ENCODE assay signal across 8 mouse cellular contexts in the genomic region with DNA sequence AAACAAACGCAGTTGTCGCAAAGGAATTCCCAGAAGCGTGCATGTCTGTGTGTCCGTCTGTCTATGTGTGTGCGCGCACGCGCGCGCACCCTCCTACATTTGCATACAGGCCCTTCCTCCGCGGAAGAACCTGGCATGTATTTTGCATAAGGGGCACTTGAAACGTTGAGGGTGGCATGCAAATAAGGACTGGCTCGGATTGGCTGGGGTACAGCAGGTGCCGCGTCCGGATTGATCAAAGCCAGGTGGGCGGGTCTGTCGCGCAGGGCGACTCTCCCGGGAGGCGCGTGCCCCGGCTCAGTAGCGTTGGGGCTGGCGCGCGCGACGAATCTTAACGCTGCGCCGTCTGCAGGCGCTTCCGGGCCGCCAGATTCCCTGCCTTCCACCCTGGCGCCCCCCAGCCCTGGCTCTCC. TPM values are rescaled to one million over a fixed set of nuclear protein-coding genes. Genes with fewer than 3 reads are reported as not detected.
DNase-seq lines count a peak whose midpoint lies in the region; ATAC-seq and TF ChIP-seq lines count a peak whose summit lies in the region.

Gene Pim2, plus strand, starts transcription at position 256 of the 413 bp plus-strand sequence.

- 13% methylated on average over 36 of the region's 38 CpGs for WGBS in embryonic facial prominence, embryonic 10.5 days
- WGBS in midbrain, embryonic 11.5 days, result 11% methylated on average over 35 of the region's 38 CpGs
- WGBS in small intestine, adult 2 months, result 12% methylated on average over 20 of the region's 38 CpGs

- intact Hi-C loops in left cerebral cortex, postnatal 4 days (cut with DNase I), result no loop called here

- H3K4me2 ChIP-seq in midbrain, embryonic 11.5 days, result peak within 1 kb of the TSS; percentile 82

- DNase-seq in ovary, adult 18-20 months (ENCODE audit: low spot score), result peak; percentile 79
- DNase-seq in ovary, postnatal 10 days (ENCODE audit: low spot score), result no peak
- peak; percentile 87 for DNase-seq in embryonic facial prominence, embryonic 10.5 days (ENCODE audit: low spot score)
- DNase-seq in kidney, adult 11 months, result peak; percentile 90
- peak; percentile 84 for DNase-seq in left cerebral cortex, postnatal 4 days
- peak; percentile 94 for DNase-seq in midbrain, embryonic 11.5 days (ENCODE audit: low spot score, missing footprints)

- TF ChIP-seq POLR2A in small intestine, adult 2 months (IDR thresholded peaks at IDR 0.05; ENCODE audit: low read depth, low read length), result peak; percentile 76; the same call in 1 of the 2 replicates

- peak; percentile 89 for ATAC-seq in granulocyte monocyte progenitor cell, adult 5-6 weeks (replicated peaks; ENCODE audit: poor library complexity, severe bottlenecking)
- ATAC-seq in midbrain, embryonic 11.5 days (ENCODE audit: low FRiP score), result peak; percentile 87

- H3K4me1 ChIP-seq in embryonic facial prominence, embryonic 10.5 days, result peaks cover 15% of the 10 kb centered on the region
- H3K4me1 ChIP-seq in midbrain, embryonic 11.5 days (ENCODE audit: control insufficient read depth, insufficient read depth, low read length), result peaks cover 7% of the 10 kb centered on the region; the same call in 1 of the 2 replicates
- H3K4me1 ChIP-seq in small intestine, adult 2 months (ENCODE audit: control insufficient read depth, insufficient read depth, insufficient read length, low read length), result peaks cover 3% of the 10 kb centered on the region; the same call in 1 of the 2 replicates

- peak within 1 kb of the TSS; percentile 30; the same call in 1 of the 2 replicates for H3K27ac ChIP-seq in embryonic facial prominence, embryonic 10.5 days (replicated peaks)
- no peak within 1 kb of the TSS for H3K27ac ChIP-seq in midbrain, embryonic 11.5 days (ENCODE audit: low read depth, low read length)
- H3K27ac ChIP-seq in small intestine, adult 2 months (ENCODE audit: insufficient read depth, low read depth, low read length), result peak within 1 kb of the TSS; percentile 26

- peak within 1 kb of the TSS; percentile 50; the same call in 1 of the 2 replicates for H3K9ac ChIP-seq in midbrain, embryonic 11.5 days (ENCODE audit: low read length)

- peaks cover 5% of the 10 kb centered on the region for H3K9me3 ChIP-seq in embryonic facial prominence, embryonic 10.5 days
- H3K9me3 ChIP-seq in midbrain, embryonic 11.5 days (ENCODE audit: control insufficient read depth, low read length), result no peaks in the 10 kb centered on the region

- no peak for TF ChIP-seq CTCF in small intestine, adult 2 months (IDR thresholded peaks at IDR 0.05; ENCODE audit: extremely low read depth, insufficient read length, insufficient replicate concordance, low read depth, low read length)

- no peaks in the 10 kb centered on the region for H3K27me3 ChIP-seq in embryonic facial prominence, embryonic 10.5 days (replicated peaks; ENCODE audit: low read depth, poor library complexity, severe bottlenecking)
- H3K27me3 ChIP-seq in midbrain, embryonic 11.5 days (ENCODE audit: control insufficient read depth, insufficient read depth, low read length), result no peaks in the 10 kb centered on the region
- no peaks in the 10 kb centered on the region for H3K27me3 ChIP-seq in small intestine, adult 2 months (ENCODE audit: control insufficient read depth, insufficient read depth, low read length)

- H3K36me3 ChIP-seq in embryonic facial prominence, embryonic 10.5 days (replicated peaks), result peaks cover 21% of the 10 kb centered on the region
- no peaks in the 10 kb centered on the region for H3K36me3 ChIP-seq in midbrain, embryonic 11.5 days (ENCODE audit: control insufficient read depth, insufficient read depth, low read length)
- peaks cover 12% of the 10 kb centered on the region; the same call in 1 of the 2 replicates for H3K36me3 ChIP-seq in small intestine, adult 2 months (ENCODE audit: control insufficient read depth, insufficient read depth, low read length)

- H3K4me3 ChIP-seq in embryonic facial prominence, embryonic 10.5 days, result peak within 1 kb of the TSS; percentile 63
- peak within 1 kb of the TSS; percentile 42 for H3K4me3 ChIP-seq in midbrain, embryonic 11.5 days (ENCODE audit: low read depth, low read length)
- H3K4me3 ChIP-seq in small intestine, adult 2 months (ENCODE audit: low read depth, low read length), result peak within 1 kb of the TSS; percentile 80

RNA-seq across cellular contexts. Expression of gene Pim2, which starts in this region (rescaled TPM):
- polyA plus RNA-seq in embryonic facial prominence, embryonic 10.5 days (2016; fragmentation: Nextera tagmentation; extraction: Ambion mirVana), result 7.3 and 7.6 TPM in 2 replicates
- total RNA-seq in granulocyte monocyte progenitor cell, adult 5-6 weeks (2014; fragmentation: Nextera tagmentation), result 6.3 and 7.1 TPM in 2 replicates
- total RNA-seq in granulocyte monocyte progenitor cell, adult 5-6 weeks (2017), result 0.78 and 1.5 TPM in 2 replicates
- 10 to 100 TPM; 25.4 to 27.2 TPM for total RNA-seq in left cerebral cortex, postnatal 4 days (2021)
- polyA plus RNA-seq in midbrain, embryonic 11.5 days (2014; fragmentation: Nextera tagmentation; extraction: Ambion mirVana), result 13.2 and 13.3 TPM in 2 replicates
- 6.8 and 14.5 TPM in 2 replicates for polyA plus RNA-seq in small intestine, adult 2 months (2012; rRNA removed)
